Mouse (Mus musculus): ENCODE measurements around the gene Angptl7.

DNA sequence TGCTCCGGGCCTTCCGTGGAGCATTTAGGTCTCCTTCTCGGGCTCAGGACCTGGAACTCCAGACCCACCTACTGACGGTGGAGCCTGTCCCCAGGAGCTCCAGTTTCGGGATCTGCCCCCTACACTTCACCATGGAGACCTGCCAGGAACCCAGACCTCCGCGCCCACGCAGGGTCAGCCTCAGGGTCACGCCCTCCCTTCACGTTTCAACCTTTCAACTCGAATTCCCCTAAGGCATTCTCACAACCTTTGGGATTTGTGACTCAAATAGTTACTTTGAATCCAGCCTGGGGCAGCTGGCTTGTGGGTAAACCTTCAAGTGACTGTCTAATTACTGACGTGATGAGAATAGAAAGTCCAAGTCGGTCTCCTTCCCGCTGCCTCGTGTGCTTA lies 51.4 kb downstream of the Angptl7 start:
- TF ChIP-seq MAX (IDR thresholded peaks at IDR 0.05) (no peak), CTCF (IDR thresholded peaks at IDR 0.05; ENCODE audit: control insufficient read depth, insufficient read depth, insufficient read length) (no peak), CEBPB (IDR thresholded peaks at IDR 0.05; ENCODE audit: low read depth) (no peak), MYOG (IDR thresholded peaks at IDR 0.05; ENCODE audit: control insufficient read depth, extremely low read depth, insufficient read length) (no peak), FOSL1 (IDR thresholded peaks at IDR 0.05; ENCODE audit: insufficient read depth, low read length, poor library complexity, severe bottlenecking) (no peak), MYOD1 (IDR thresholded peaks at IDR 0.05; ENCODE audit: control insufficient read depth, insufficient read length, low read depth) (no peak), USF1 (IDR thresholded peaks at IDR 0.05; ENCODE audit: low read depth) (no peak)

All from C2C12 (cell line).